Mouse (Mus musculus): ENCODE measurements around the gene Ptprk. TPM values are rescaled to one million over a fixed set of nuclear protein-coding genes. Genes with fewer than 3 reads are reported as not detected.

Ptprk gene
- polyA plus RNA-seq, 1 experiment = 28.8 TPM

GRCm38 (mm10) chr10:28138399-28138798, 63.8 kb downstream of the Ptprk start:
- H3K4me3 ChIP-seq = no peak overlapping the region
- no peak overlapping the region for H3ac ChIP-seq (ENCODE audit: control insufficient read depth, insufficient read length)
- H3K36me3 ChIP-seq (ENCODE audit: control insufficient read depth, insufficient read depth) = no peaks in the 10 kb centered on the region
- peaks cover 22% of the 10 kb centered on the region for H3K79me2 ChIP-seq (ENCODE audit: control insufficient read depth, insufficient read depth)
- H3K27me3 ChIP-seq (ENCODE audit: control insufficient read depth, insufficient read depth, insufficient read length) = no peaks in the 10 kb centered on the region
- TF ChIP-seq TCF12 (IDR thresholded peaks at IDR 0.05; ENCODE audit: insufficient read depth, poor library complexity, severe bottlenecking) (no peak), MYOD1 (IDR thresholded peaks at IDR 0.05; ENCODE audit: control insufficient read depth in 1 of 3, insufficient read length in 2 of 3, low read depth in 2 of 3) (no peak), POLR2AphosphoS2 (IDR thresholded peaks at IDR 0.05; ENCODE audit: insufficient read length, low read depth) (no peak)
- no peak overlapping the region for H3K4me2 ChIP-seq (ENCODE audit: low read depth)

- no peak overlapping the region for H3ac ChIP-seq (ENCODE audit: control insufficient read depth, insufficient read length)
- TF ChIP-seq REST (IDR thresholded peaks at IDR 0.05; ENCODE audit: insufficient read depth, insufficient read length) = no peak
- TF ChIP-seq MAX (IDR thresholded peaks at IDR 0.05; ENCODE audit: low read depth) = no peak
- TF ChIP-seq MYOG (IDR thresholded peaks at IDR 0.05; ENCODE audit: control insufficient read depth in 1 of 3, insufficient read depth in 1 of 3, insufficient read length in 2 of 3, low read depth in 2 of 3) = no peak
- TF ChIP-seq TCF3 (IDR thresholded peaks at IDR 0.05; ENCODE audit: insufficient read length, low read depth) = no peak
- TF ChIP-seq SRF (IDR thresholded peaks at IDR 0.05; ENCODE audit: control insufficient read depth, insufficient read length, low read depth) = no peak
- no peak for TF ChIP-seq POLR2AphosphoS2 (IDR thresholded peaks at IDR 0.05; ENCODE audit: insufficient read length, low read depth)
- no peak for TF ChIP-seq MYOD1 (IDR thresholded peaks at IDR 0.05; ENCODE audit: control insufficient read depth in 1 of 3, insufficient read length in 2 of 3, low read depth in 2 of 3)
- TF ChIP-seq E2F4 (IDR thresholded peaks at IDR 0.05; ENCODE audit: insufficient read depth) = no peak
- no peak for TF ChIP-seq CEBPB (IDR thresholded peaks at IDR 0.05; ENCODE audit: insufficient read depth, poor library complexity, severe bottlenecking)
- TF ChIP-seq POLR2A (IDR thresholded peaks at IDR 0.05; ENCODE audit: insufficient read length, low read depth) = no peak
- no peak for TF ChIP-seq USF1 (IDR thresholded peaks at IDR 0.05; ENCODE audit: low read depth)
- no peak for TF ChIP-seq TCF12 (IDR thresholded peaks at IDR 0.05; ENCODE audit: insufficient read depth, poor library complexity, severe bottlenecking)
- H3K4me3 ChIP-seq = no peak overlapping the region
- H3K27me3 ChIP-seq (ENCODE audit: control insufficient read depth, insufficient read depth, insufficient read length) = no peaks in the 10 kb centered on the region
- H3K36me3 ChIP-seq (ENCODE audit: control insufficient read depth, insufficient read depth) = no peaks in the 10 kb centered on the region
- peaks cover 6% of the 10 kb centered on the region for H3K79me2 ChIP-seq (ENCODE audit: control insufficient read depth, insufficient read depth)
- H3K4me2 ChIP-seq (ENCODE audit: low read depth) = no peak overlapping the region
Measured at GRCm38 (mm10) chr10:28144459-28144858, 69.8 kb downstream of the Ptprk start.

GRCm38 (mm10) chr10:28145326-28145725, 70.7 kb downstream of the Ptprk start:
- H3K36me3 ChIP-seq (ENCODE audit: control insufficient read depth, insufficient read depth) = no peaks in the 10 kb centered on the region
- H3K79me2 ChIP-seq (ENCODE audit: control insufficient read depth, insufficient read depth) = peaks cover 6% of the 10 kb centered on the region
- no peaks in the 10 kb centered on the region for H3K27me3 ChIP-seq (ENCODE audit: control insufficient read depth, insufficient read depth, insufficient read length)
- no peak overlapping the region for H3K4me3 ChIP-seq
- no peak for TF ChIP-seq POLR2AphosphoS2 (IDR thresholded peaks at IDR 0.05; ENCODE audit: insufficient read length, low read depth)
- TF ChIP-seq MYOG (IDR thresholded peaks at IDR 0.05; ENCODE audit: control insufficient read depth in 1 of 3, insufficient read depth in 1 of 3, insufficient read length in 2 of 3, low read depth in 2 of 3) = no peak
- no peak for TF ChIP-seq USF1 (IDR thresholded peaks at IDR 0.05; ENCODE audit: low read depth)
- TF ChIP-seq TCF12 (IDR thresholded peaks at IDR 0.05; ENCODE audit: insufficient read depth, poor library complexity, severe bottlenecking) = no peak
- TF ChIP-seq REST (IDR thresholded peaks at IDR 0.05; ENCODE audit: insufficient read depth, insufficient read length) = no peak
- TF ChIP-seq MYOD1 (IDR thresholded peaks at IDR 0.05; ENCODE audit: control insufficient read depth in 1 of 3, insufficient read length in 2 of 3, low read depth in 2 of 3) = no peak
- TF ChIP-seq POLR2A (IDR thresholded peaks at IDR 0.05; ENCODE audit: insufficient read length, low read depth) = no peak
- no peak for TF ChIP-seq E2F4 (IDR thresholded peaks at IDR 0.05; ENCODE audit: insufficient read depth)
- no peak for TF ChIP-seq TCF3 (IDR thresholded peaks at IDR 0.05; ENCODE audit: insufficient read length, low read depth)
- TF ChIP-seq SRF (IDR thresholded peaks at IDR 0.05; ENCODE audit: control insufficient read depth, insufficient read length, low read depth) = no peak
- TF ChIP-seq MAX (IDR thresholded peaks at IDR 0.05; ENCODE audit: low read depth) = no peak
- H3ac ChIP-seq (ENCODE audit: control insufficient read depth, insufficient read length) = no peak overlapping the region
- no peak overlapping the region for H3K4me2 ChIP-seq (ENCODE audit: low read depth)

GRCm38 (mm10) chr10:28155688-28156685, 81.4 kb downstream of the Ptprk start:
- Histone ChIP-seq H3K79me2 (ENCODE audit: control insufficient read depth, insufficient read depth) (no peaks in the 10 kb centered on the region), H3K4me3 (no peak overlapping the region), H3ac (ENCODE audit: control insufficient read depth, insufficient read length) (no peak overlapping the region), H3K36me3 (ENCODE audit: control insufficient read depth, insufficient read depth) (no peaks in the 10 kb centered on the region), H3K4me2 (ENCODE audit: low read depth) (no peak overlapping the region), H3K27me3 (ENCODE audit: control insufficient read depth, insufficient read depth, insufficient read length) (no peaks in the 10 kb centered on the region)
- TF ChIP-seq MYOD1 (IDR thresholded peaks at IDR 0.05; ENCODE audit: control insufficient read depth in 1 of 3, insufficient read length in 2 of 3, low read depth in 2 of 3) (no peak), USF1 (IDR thresholded peaks at IDR 0.05; ENCODE audit: low read depth) (no peak), CEBPB (IDR thresholded peaks at IDR 0.05; ENCODE audit: insufficient read depth, poor library complexity, severe bottlenecking) (no peak), POLR2AphosphoS2 (IDR thresholded peaks at IDR 0.05; ENCODE audit: insufficient read length, low read depth) (no peak), SRF (IDR thresholded peaks at IDR 0.05; ENCODE audit: control insufficient read depth, insufficient read length, low read depth) (no peak), E2F4 (IDR thresholded peaks at IDR 0.05; ENCODE audit: insufficient read depth) (no peak), POLR2A (IDR thresholded peaks at IDR 0.05; ENCODE audit: insufficient read length, low read depth) (no peak), MAX (IDR thresholded peaks at IDR 0.05; ENCODE audit: low read depth) (no peak), REST (IDR thresholded peaks at IDR 0.05; ENCODE audit: insufficient read depth, insufficient read length) (no peak), TCF12 (IDR thresholded peaks at IDR 0.05; ENCODE audit: insufficient read depth, poor library complexity, severe bottlenecking) (no peak), TCF3 (IDR thresholded peaks at IDR 0.05; ENCODE audit: insufficient read length, low read depth) (no peak), MYOG (IDR thresholded peaks at IDR 0.05; ENCODE audit: control insufficient read depth in 1 of 3, insufficient read depth in 1 of 3, insufficient read length in 2 of 3, low read depth in 2 of 3) (no peak)

Measured in myocyte (in vitro differentiated cells).